Mouse (Mus musculus) kidney, postnatal 14 days (tissue): Measurements from ENCODE around the gene Opa1.

Source experiments
- DNase-seq: peaks from one replicate; pipeline ENCODE4 v3.0.0; 2022; ENCODE audit warnings: mixed read lengths

Gene Opa1

DNA sequence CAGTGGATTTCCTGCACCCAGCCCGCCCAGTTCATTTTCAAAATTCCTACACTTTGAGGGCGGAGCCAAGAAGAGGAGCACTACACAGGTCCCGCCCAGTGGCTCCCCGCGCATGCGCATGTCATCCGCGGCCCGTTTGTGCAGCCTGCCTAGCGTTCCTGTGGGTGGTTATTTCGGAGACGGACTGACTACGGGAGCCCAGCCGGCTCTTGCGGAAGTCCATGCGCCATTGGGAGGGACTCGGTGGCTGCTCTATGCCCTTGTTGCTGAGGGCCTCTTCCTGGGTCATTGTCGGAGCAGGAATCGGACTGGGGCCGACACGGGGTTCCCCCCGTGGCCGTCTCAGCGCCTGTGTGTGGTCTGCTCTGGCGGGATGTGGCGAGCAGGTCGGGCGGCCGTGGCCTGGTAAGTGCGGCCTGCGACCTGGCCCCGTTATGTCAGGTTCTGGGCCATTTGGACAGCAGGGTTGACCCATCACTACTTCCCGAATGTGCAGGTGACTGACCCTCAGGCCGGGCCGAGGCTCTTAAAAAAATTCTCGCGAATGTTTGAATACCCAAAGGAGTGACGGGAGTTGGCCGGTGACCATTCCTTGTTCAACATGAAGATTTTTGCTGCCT, at the start of gene Opa1:
Opa1 (plus strand) TSS at position 168 of the 620 bp plus-strand sequence.
- peak; percentile 98 for DNase-seq

- no peak for DNase-seq
Observed at GRCm38 (mm10) chr16:29533641-29534040, 45.5 kb upstream of the Opa1 start.

- DNase-seq: no peak
Observed at GRCm38 (mm10) chr16:29535866-29536265, 43.3 kb upstream of the Opa1 start.

DNA sequence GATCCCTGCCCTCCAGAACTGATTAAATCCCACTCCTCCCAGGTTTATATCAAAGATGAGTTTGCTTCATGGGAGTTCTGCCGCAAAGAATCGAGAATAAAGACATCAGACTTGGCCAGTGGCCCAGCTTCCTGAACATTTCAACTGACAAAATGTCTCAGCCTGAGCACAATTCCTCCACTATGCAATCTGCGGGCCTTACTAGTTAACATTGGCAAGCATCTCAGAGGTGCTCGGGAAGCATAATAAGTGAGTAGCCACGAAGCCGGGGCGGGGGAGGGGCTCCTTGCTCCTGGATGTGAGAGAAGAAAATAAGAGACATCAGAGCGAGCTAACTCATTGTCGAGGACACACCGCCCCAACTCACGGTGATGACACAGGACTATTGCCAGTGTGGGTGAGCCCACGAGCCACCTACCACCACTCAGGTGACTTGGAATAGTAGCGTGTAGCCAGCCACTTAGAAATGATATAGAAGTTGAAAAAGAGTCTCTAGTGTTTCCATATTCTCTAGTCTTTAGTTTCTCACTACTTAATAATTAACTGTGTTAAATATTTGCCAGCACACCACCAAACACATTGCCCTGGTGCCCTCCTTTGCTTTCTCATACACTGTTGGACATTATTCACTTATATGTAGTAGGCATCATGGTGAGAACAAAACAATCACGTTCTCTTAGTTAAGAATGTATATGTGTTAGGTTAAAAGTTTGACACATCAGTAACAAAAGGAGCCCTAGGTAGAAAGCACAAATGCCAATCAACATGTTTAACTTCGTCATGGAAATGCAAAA, 42.5 kb upstream of the Opa1 start:
- DNase-seq: peak; percentile 76

- no peak for DNase-seq
Observed at GRCm38 (mm10) chr16:29539906-29540305, 39.2 kb upstream of the Opa1 start.

GRCm38 (mm10) chr16:29541261-29541683, 37.9 kb upstream of the Opa1 start:
- DNase-seq: peak; percentile 72

DNA sequence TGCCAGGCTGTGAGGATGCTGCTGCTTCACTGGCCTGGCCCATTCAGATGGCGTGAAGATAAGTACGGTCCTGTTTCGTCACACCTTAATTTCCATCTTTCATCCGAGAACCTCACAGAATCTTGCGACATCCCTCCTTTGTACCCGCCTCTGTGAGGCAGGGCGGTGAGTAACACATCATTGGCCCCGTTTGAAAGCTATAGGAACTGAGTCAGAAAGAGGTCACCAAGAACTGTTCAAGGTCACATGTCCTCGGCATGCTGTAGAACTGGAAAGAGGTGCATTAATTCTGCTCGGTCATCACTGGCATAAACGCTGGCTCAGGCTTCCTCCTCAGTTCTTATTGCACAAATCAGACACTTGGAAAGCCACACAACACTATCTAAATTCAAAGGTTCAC, 34.3 kb upstream of the Opa1 start, which contains the start of gene Atp13a4:
Atp13a4 (minus strand) TSS at position 36 of the 400 bp plus-strand sequence.
- no peak for DNase-seq

DNA sequence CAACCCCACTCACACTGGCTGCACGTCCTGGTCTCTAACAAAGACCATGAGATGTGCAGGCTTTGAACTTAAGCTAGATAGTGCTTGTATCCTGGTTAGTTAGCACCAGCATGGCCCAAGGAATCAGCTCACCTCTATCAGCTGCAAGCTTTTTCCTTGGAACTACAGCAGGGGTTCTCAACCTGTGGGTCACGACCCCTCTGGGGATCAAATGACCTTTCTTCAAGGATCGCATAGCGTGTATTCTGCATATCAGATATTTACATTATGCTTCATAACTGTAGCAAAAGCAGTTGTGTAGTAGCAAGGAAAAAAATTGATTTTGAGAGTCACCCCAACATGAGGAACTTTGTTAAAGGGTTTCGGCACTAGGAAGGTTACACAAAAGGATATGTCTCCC, 19.5 kb upstream of the Opa1 start:
- DNase-seq: no peak

DNA sequence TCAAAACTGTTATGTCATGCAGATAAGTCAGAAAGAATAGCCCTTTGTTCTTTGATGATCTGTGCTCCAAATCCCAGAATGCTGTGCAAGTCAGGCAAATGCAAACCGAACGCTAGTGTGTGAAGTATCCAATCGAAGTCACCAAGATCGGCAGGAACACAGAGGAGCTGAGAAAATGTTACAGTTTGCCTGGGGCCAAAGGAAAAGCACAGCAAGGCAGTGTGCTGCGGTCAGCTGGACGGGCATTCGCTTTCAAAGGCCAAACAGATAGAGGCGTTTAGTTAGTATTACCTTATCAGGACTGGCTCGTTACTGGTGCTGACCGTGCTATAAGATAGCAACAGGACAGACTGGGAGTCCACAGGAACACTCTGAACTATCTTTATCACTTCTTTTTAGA, 18.7 kb upstream of the Opa1 start:
- DNase-seq: no peak

DNA sequence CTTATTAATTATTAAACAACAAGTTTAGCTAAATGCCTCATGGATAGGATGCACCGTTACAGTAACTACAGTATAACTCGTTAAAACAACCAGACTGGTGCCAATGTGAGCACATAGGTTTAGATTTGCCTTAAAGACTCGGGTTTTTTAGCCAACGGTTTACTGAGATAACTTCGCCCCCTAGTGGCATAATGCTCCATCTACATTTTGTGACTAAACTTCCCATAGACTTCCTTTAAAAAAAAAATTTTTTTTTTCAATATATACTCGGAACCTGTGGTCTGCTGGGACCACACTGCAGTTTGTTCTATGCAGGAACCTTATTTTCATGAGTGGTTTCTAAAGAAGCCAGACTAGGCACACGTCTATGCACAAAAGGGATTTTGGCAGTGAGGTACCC, 18.3 kb upstream of the Opa1 start:
- DNase-seq: peak; percentile 63

DNA sequence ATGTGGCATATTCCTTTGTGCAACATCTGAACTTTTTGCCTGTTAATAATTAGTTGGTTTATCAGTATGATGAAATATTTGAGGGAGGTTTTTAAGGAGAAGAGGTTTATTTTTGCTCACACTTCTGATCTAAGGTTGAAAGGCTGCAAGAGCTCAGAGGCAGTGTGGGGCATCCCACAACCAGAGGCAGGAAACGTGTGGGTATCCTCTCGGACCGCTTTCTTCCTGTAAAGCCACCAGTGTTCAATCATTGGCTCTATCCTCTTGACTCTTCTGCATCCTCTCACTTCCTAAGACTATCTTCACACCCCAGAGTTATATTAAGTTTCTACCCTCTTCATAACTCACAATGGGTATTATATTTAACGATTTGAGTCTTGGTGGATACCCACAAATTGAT, 5.1 kb upstream of the Opa1 start:
- no peak for DNase-seq

DNA sequence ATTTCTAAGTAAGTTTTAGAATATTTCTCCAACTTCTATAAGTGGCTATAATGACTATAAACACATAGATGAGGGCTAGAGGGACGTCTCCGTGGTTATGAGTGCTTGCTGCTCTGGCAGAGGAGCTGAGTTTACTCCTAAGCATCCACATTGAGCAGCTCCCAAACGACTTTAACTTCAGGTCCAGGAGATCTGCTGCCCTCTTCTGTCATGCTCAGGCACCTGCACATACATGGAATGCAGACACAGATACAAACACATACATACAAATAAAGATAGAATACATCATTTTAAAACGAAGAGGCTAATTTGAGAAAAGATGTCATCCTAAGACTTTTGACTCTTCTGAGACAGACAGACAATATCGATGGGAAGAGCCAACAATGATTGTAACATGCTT, 3.5 kb upstream of the Opa1 start:
- DNase-seq: peak; percentile 16

DNA sequence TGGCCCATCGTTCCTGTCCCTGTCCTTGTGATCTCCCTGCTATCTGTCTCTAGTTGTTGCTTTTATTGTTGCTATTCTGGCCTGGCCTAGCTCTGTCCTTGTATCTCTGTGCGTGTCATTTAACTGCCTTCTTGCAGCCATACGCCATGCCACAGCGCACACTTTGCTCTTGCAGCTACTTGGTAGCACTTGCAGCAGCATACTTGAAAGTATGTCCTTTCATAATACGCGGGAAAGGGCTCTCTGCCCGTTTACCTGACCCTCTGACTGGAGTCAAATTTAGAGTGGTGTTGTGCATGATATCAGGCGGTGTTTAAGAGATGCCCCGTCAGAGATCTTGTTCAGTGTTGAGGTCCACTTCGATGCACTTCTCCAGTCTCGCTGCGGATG, 648 bp downstream of the Opa1 start:
- no peak for DNase-seq

DNA sequence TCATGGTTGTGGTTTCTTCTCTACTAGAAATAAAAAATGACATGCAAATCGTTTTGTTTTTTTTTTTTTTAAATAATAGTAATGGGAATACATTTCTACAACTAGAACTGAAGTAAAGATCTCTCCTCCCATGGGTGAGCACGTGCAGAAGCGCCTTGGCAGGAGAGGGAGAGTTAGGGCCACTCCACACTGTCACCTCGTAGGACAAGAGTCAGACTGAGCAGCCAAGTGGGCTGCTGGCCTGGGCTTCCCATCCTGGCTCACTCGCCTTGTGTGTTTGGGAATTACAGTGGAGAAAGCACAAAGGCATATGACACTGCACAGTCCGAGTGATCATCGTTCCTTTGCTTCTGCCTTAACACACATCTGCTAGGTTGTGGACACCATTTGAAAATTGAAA, 13.0 kb downstream of the Opa1 start:
- no peak for DNase-seq

GRCm38 (mm10) chr16:29597122-29597521, 18.0 kb downstream of the Opa1 start:
- DNase-seq: no peak

- DNase-seq: no peak
Observed at GRCm38 (mm10) chr16:29605546-29605945, 26.4 kb downstream of the Opa1 start.

- peak; percentile 75 for DNase-seq
Observed at GRCm38 (mm10) chr16:29607131-29607530, 28.0 kb downstream of the Opa1 start.

- DNase-seq: no peak
Observed at GRCm38 (mm10) chr16:29614762-29615161, 35.6 kb downstream of the Opa1 start.

DNA sequence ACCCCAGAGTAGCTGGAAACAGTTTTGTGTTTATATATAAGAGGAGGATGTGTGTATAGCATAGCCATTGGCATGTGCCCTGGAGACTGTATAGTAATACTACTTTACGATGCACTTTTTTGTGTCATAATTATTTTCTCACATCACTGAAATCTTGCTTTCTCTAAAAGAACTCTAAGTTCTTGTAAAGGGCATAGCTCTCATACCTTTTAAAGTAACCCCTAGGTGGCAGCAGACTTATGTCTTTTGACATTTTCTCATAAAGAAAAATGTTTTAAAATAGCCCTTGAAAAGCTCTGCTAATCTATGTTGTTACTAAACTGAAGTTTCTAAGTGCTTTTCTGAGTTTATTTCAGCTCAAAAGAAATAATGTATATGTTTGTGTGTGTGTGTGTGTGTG, 49.9 kb downstream of the Opa1 start:
- DNase-seq: peak; percentile 11

DNA sequence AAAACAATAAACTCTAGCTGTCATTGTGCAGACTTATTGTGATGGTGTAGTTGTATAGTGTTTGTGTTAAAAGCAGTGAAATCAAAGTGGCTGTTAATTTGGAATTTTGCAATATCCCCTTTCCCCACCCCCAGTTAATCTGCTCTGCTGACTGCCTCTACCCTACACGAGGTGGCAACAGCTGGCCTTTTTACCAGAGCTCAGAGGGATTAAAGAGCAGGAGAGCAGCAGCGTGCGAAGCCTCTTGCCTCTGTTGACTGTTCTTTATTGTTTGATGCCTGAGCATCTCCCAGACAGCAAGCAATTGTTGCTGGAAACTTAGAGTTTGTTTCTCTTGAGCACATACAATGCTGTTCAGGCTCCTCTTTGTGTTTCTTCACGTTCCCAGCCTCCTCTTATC, 56.6 kb downstream of the Opa1 start:
- no peak for DNase-seq

- no peak for DNase-seq
Observed at GRCm38 (mm10) chr16:29642376-29642775, 63.2 kb downstream of the Opa1 start.

DNA sequence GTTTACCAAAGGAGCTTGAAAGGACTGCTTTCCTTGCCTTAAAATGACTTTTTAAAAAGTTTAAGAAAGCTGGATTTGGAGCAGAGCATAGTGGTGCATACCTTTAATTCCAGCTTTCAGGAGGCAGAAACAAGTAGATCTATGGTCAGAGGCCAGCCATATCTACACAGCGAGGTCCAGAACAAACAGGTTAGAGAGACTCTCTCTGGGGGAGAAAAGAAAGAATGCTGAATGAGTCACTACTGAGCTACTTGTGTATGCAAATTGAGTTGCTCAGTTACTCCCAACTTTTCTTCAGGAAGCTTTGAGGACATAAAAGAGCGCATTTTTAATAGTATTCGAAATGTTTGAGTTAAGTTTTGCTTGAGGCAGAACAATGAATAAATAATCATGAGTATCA, 65.7 kb downstream of the Opa1 start:
- DNase-seq: no peak

- no peak for DNase-seq
Observed at GRCm38 (mm10) chr16:29646202-29646601, 67.1 kb downstream of the Opa1 start.

DNA sequence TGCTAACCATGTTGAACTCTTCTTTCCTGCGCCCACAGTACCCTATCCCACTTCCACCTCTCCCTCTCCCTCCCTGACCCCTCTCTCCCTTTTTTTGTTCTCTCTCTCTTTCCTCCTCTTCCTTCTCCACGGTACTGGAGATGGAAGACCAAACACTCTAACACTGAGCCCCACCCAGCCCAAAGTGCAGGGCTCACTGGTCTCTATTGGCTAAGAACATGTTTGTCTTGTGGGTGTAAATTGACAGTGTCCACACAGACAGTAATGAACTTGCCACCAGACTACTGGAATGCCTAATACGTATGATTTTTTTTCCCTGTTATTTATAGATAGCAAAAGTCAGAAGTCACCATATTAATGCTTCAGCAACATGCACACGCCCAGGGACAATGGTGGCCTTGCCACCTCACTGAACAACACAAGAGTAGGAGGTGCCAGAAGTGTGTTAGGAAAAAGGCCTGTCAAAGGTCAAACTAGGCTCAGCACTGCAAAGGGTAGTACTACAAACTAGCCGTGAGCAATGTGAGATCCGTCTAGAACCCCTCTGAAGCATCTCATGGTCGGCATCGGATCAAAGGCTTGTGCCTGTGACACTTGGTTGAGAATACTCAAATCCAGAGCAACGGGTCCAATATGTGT, 77.2 kb downstream of the Opa1 start:
- no peak for DNase-seq
